Mouse (Mus musculus) forebrain, embryonic 14.5 days (tissue): Measurements from ENCODE around the gene Grik4. TPM values are rescaled to one million over a fixed set of nuclear protein-coding genes. Genes with fewer than 3 reads are reported as not detected.

Experiments used
- ATAC-seq: fragments of 200-750 bp; cut with Nextera tagmentation; 2 replicates; pipeline ENCODE4 v1.8.0; 2017; ENCODE audit warnings: mild to moderate bottlenecking, moderate library complexity
- DNase-seq: peaks from one replicate; pipeline ENCODE4 v3.0.0-alpha.2; 2015; ENCODE audit warnings: low spot score
- H3K27ac ChIP-seq: fragments of 300-500 bp; sonication (generic); 2 replicates; pipeline ENCODE4 v1.5.1; 2014; ENCODE audit warnings: low read depth, mild to moderate bottlenecking, control low read depth, low read length, moderate library complexity
- H3K27me3 ChIP-seq: fragments of 300-500 bp; sonication (generic); replicated peaks from 2 replicates; pipeline ENCODE4 v1.6.1; 2014; ENCODE audit warnings: low read length, control low read depth, mixed read lengths; ENCODE audit not compliant: control insufficient read depth, insufficient read depth
- H3K36me3 ChIP-seq: fragments of 300-500 bp; sonication (generic); 2 replicates; pipeline ENCODE4 v1.6.1; 2014; ENCODE audit warnings: low read length, control low read depth; ENCODE audit not compliant: control insufficient read depth, insufficient read depth
- H3K4me1 ChIP-seq: fragments of 300-500 bp; sonication (generic); 2 replicates; pipeline ENCODE4 v1.6.1; 2014; ENCODE audit warnings: antibody characterized with exemption, low read length, control low read depth; ENCODE audit not compliant: control insufficient read depth, insufficient read depth
- H3K4me2 ChIP-seq: fragments of 300-500 bp; sonication (generic); 2 replicates; pipeline ENCODE4 v1.6.1; 2014; ENCODE audit warnings: mild to moderate bottlenecking, control low read depth, low read length
- H3K4me3 ChIP-seq: fragments of 300-500 bp; sonication (generic); 2 replicates; pipeline ENCODE4 v1.5.1; 2014; ENCODE audit warnings: low read depth, low read length, control low read depth
- H3K9ac ChIP-seq: fragments of 300-500 bp; sonication (generic); 2 replicates; pipeline ENCODE4 v1.6.1; 2014; ENCODE audit warnings: mild to moderate bottlenecking, low read length, control low read depth, moderate library complexity
- H3K9me3 ChIP-seq: fragments of 300-500 bp; sonication (generic); replicated peaks from 2 replicates; pipeline ENCODE4 v1.6.1; 2016; ENCODE audit warnings: low read length, control low read depth, mixed read lengths; ENCODE audit not compliant: control insufficient read depth
- WGBS: fragments of 180-500 bp; shearing (Covaris S2); extraction: QIAGEN DNeasy Blood & Tissue Kit; methylation state at CpG from one replicate; pipeline ENCODE4 v1.1.7; 2014; 5-methylcytosine and 5-hydroxymethylcytosine counted together
- polyA plus RNA-seq: library from polyadenylated mRNA; unstranded; fragments of >200 nt; fragmentation: Nextera tagmentation; extraction: Ambion mirVana; gene quantifications from 2 replicates; pipeline ENCODE4 v1.2.1, GENCODE M21; 2014

The Grik4 gene
- polyA plus RNA-seq, 1 experiment from 2014 or later, result 1.4 TPM

GRCm38 (mm10) chr9:42793581-42793980 is 150.7 kb downstream of the Grik4 start:
- 89% methylated on average over 8 of the region's 8 CpGs for whole genome bisulfite sequencing
- no peak overlapping the region for H3K4me2 ChIP-seq

GRCm38 (mm10) chr9:42792381-42792780 is 151.9 kb downstream of the Grik4 start:
- no peak for ATAC-seq
- no peak overlapping the region for H3K4me2 ChIP-seq
- no peak for DNase-seq
- H3K36me3 ChIP-seq, result no peaks in the 10 kb centered on the region
- no peak overlapping the region for H3K9ac ChIP-seq
- no peaks in the 10 kb centered on the region; the same call in 1 of the 2 replicates for H3K4me1 ChIP-seq
- H3K4me3 ChIP-seq, result no peak overlapping the region
- WGBS, result 39% methylated on average over 5 of the region's 5 CpGs
- no peaks in the 10 kb centered on the region for H3K27me3 ChIP-seq
- H3K9me3 ChIP-seq, result no peaks in the 10 kb centered on the region
- H3K27ac ChIP-seq, result no peak overlapping the region

More at GRCm38 (mm10) chr9:42793581-42793980, 150.7 kb downstream of the Grik4 start:
- Histone ChIP-seq H3K27ac (no peak overlapping the region), H3K4me3 (no peak overlapping the region), H3K27me3 (no peaks in the 10 kb centered on the region), H3K36me3 (no peaks in the 10 kb centered on the region), H3K9ac (no peak overlapping the region), H3K9me3 (no peaks in the 10 kb centered on the region), H3K4me1 (no peaks in the 10 kb centered on the region; the same call in 1 of the 2 replicates)
- DNase-seq (no peak), ATAC-seq (no peak)

GRCm38 (mm10) chr9:42791779-42792178 is 152.5 kb downstream of the Grik4 start:
- ATAC-seq (no peak), DNase-seq (no peak)
- H3K27ac ChIP-seq, result no peak overlapping the region
- no peaks in the 10 kb centered on the region; the same call in 1 of the 2 replicates for H3K4me1 ChIP-seq
- no peak overlapping the region for H3K9ac ChIP-seq
- 78% methylated on average over 12 of the region's 12 CpGs for WGBS
- no peaks in the 10 kb centered on the region for H3K36me3 ChIP-seq
- no peaks in the 10 kb centered on the region for H3K27me3 ChIP-seq
- H3K4me3 ChIP-seq, result no peak overlapping the region
- no peaks in the 10 kb centered on the region for H3K9me3 ChIP-seq
- no peak overlapping the region for H3K4me2 ChIP-seq

DNA sequence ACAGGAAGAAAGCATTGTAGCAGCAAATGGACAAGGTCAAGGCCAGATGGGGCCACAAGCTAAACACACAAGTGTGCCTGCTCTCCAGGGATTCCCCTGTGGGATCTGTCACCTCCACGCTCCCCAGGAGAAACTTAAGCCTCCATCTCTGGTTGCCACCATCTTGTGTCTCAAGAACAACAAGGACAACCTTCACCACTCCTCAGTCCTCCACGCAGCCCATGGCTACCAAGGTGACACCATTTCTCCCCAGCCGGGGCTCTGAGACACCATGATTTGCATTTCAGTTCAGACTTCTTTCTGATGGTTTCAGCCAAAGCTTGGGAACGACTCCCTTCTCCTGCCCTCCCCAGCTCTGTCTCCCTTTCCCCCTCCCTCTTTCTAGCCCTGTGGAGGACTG is 152.9 kb downstream of the Grik4 start:
- no peak for ATAC-seq
- DNase-seq, result no peak
- H3K4me2 ChIP-seq, result no peak overlapping the region
- 76% methylated on average over 4 of the region's 4 CpGs for WGBS
- H3K36me3 ChIP-seq, result no peaks in the 10 kb centered on the region
- H3K4me1 ChIP-seq, result no peaks in the 10 kb centered on the region; the same call in 1 of the 2 replicates
- no peak overlapping the region for H3K27ac ChIP-seq
- no peak overlapping the region for H3K9ac ChIP-seq
- no peaks in the 10 kb centered on the region for H3K27me3 ChIP-seq
- no peaks in the 10 kb centered on the region for H3K9me3 ChIP-seq
- no peak overlapping the region for H3K4me3 ChIP-seq

DNA sequence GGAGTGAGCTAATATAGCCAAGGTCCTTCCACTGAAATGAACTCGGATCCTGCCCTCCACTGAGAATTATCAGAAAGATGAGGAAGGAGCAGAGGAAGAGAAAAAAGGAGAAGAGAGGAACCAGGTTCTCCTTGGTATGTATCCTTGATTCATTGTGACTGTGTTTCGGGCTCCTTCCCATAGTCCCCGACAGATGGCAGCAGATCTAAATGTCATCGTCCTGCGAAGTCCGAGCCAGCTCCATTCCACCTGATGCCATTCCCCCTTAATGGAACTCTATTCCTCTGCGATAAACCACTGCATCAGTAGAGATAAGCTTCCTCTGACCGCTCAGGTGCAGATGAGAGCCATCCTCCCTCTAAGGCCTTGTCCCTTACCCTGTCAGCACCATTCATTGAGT is 155.8 kb downstream of the Grik4 start:
- no peaks in the 10 kb centered on the region; the same call in 1 of the 2 replicates for H3K4me1 ChIP-seq
- no peaks in the 10 kb centered on the region for H3K36me3 ChIP-seq
- DNase-seq (peak; percentile 74), ATAC-seq (no peak)
- no peak overlapping the region for H3K4me3 ChIP-seq
- H3K27ac ChIP-seq, result no peak overlapping the region
- no peak overlapping the region for H3K4me2 ChIP-seq
- no peak overlapping the region for H3K9ac ChIP-seq
- 19% methylated on average over 8 of the region's 8 CpGs for WGBS
- H3K27me3 ChIP-seq, result no peaks in the 10 kb centered on the region
- H3K9me3 ChIP-seq, result no peaks in the 10 kb centered on the region

DNA sequence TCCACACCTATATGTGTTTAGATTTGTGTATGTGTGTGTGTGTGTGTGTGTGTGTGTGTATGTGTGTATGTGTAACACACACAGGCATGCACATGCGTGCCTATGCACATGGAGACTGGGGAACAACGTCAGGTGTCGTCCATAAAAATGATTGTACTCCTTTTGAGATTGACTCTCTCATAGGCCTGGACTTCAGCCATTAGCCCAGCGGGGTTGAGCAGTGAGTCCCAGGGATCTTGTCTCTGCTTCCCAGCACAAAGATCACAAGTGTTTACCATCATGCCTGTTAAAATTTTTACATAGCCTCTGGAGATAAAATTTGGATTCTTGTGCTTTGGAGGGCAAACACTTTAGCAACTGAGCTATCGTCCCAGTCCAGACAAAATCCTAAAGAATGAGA is 157.4 kb downstream of the Grik4 start:
- Histone ChIP-seq H3K36me3 (no peaks in the 10 kb centered on the region), H3K9ac (no peak overlapping the region), H3K4me3 (no peak overlapping the region), H3K9me3 (no peaks in the 10 kb centered on the region), H3K4me1 (no peaks in the 10 kb centered on the region; the same call in 1 of the 2 replicates), H3K27me3 (no peaks in the 10 kb centered on the region), H3K27ac (no peak overlapping the region), H3K4me2 (no peak overlapping the region)
- ATAC-seq, result no peak
- 72% methylated on average over 5 of the region's 5 CpGs for WGBS
- no peak for DNase-seq

DNA sequence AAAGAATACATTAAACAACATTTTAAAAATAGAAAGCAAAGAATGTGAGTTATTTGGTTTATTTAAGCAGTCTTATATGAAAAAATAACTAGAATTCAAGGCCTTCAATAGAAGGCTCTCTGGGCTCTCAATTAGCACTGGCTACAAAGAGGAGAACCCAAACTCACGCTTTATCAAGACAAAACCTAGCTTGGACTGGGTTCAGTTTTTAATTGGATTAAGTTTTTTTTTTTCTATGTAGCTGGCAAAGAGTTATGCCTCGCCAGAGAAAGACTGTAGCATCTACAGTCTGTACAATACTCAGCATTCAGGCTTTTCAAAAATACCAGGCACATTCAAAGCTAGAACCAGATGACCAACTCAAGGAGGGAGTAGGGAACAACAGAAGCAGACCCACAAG is 158.0 kb downstream of the Grik4 start:
- no peak overlapping the region for H3K27ac ChIP-seq
- H3K36me3 ChIP-seq, result no peaks in the 10 kb centered on the region
- H3K4me3 ChIP-seq, result no peak overlapping the region
- no peak for ATAC-seq
- no peaks in the 10 kb centered on the region for H3K9me3 ChIP-seq
- H3K4me1 ChIP-seq, result no peaks in the 10 kb centered on the region; the same call in 1 of the 2 replicates
- H3K4me2 ChIP-seq, result no peak overlapping the region
- no peak overlapping the region for H3K9ac ChIP-seq
- DNase-seq, result peak; percentile 52
- H3K27me3 ChIP-seq, result no peaks in the 10 kb centered on the region
- 8% methylated on average over 2 of the region's 2 CpGs for WGBS

DNA sequence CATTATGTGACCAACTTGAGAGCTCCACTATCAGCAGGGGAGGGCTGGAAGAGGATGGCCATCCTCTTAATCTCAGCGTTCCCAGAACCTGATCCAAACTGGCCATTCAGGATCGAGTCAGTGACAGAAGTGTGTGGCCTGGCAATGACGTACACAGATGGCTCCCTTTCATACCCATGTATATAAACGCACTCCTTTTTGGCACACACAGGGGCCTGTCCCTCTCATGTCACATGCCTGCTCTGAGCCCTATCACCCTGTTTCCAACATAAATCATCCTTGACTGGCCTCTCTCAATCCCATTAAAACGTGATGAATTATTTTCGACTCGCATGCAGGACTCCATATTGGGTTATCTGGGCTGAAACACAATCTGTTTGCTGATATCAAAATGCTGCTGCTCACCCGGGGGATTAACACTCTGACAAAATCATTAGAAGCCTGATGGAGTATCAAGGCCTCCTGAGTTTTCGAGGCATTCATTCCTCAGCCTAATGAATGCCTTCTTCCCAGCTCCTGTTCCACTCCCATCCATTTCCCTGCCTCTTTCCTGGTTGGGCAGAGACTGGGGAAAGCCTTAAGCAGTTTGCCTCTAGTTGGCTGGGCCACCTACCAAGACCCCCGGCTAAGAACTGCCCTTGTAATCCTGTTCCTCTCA is 159.0 kb downstream of the Grik4 start:
- Histone ChIP-seq H3K36me3 (no peaks in the 10 kb centered on the region), H3K9me3 (no peaks in the 10 kb centered on the region), H3K27ac (no peak overlapping the region), H3K27me3 (no peaks in the 10 kb centered on the region), H3K9ac (no peak overlapping the region), H3K4me1 (no peaks in the 10 kb centered on the region; the same call in 1 of the 2 replicates), H3K4me2 (no peak overlapping the region), H3K4me3 (no peak overlapping the region)
- DNase-seq (peak; percentile 28), ATAC-seq (0 out of 2 replicates have a peak, but pooled peaks have one; percentile 44)
- 48% methylated on average over 10 of the region's 10 CpGs for WGBS

- H3K4me2 ChIP-seq, result no peak overlapping the region
Observed at GRCm38 (mm10) chr9:42783248-42783903, 160.9 kb downstream of the Grik4 start.

More at GRCm38 (mm10) chr9:42783248-42783903, 160.9 kb downstream of the Grik4 start:
- Histone ChIP-seq H3K4me1 (no peaks in the 10 kb centered on the region; the same call in 1 of the 2 replicates), H3K9me3 (no peaks in the 10 kb centered on the region), H3K9ac (no peak overlapping the region), H3K4me3 (no peak overlapping the region), H3K27me3 (no peaks in the 10 kb centered on the region), H3K27ac (no peak overlapping the region), H3K36me3 (no peaks in the 10 kb centered on the region)
- no peak for ATAC-seq
- 46% methylated on average over 8 of the region's 8 CpGs for WGBS
- no peak for DNase-seq
